Mouse (Mus musculus) brown adipose tissue, adult 24 weeks (tissue): ENCODE results near the gene Ttbk1. TPM values are rescaled to one million over a fixed set of nuclear protein-coding genes. Genes with fewer than 3 reads are reported as not detected.

Source experiments
- H3K27ac ChIP-seq: fragments of 200-500 bp; replicated peaks from 2 replicates; pipeline ENCODE4 v1.5.1; 2012; ENCODE audit warnings: low read depth, mild to moderate bottlenecking, low read length
- H3K4me1 ChIP-seq: fragments of 200-500 bp; 2 replicates; pipeline ENCODE4 v1.6.1; 2012; ENCODE audit warnings: low read length, mixed read lengths; ENCODE audit not compliant: control insufficient read depth, insufficient read depth, insufficient read length
- H3K4me3 ChIP-seq: fragments of 200-500 bp; 2 replicates; pipeline ENCODE4 v1.5.1; 2012; ENCODE audit warnings: low read depth, mild to moderate bottlenecking, low read length, moderate library complexity; ENCODE audit not compliant: insufficient read depth
- polyA plus RNA-seq: library from polyadenylated mRNA; stranded (reverse); fragments of >200 nt; gene quantifications from 2 replicates; pipeline ENCODE4 v1.2.4, GENCODE M21; 2012; ENCODE audit not compliant: missing spikeins, insufficient read depth, insufficient read length

The Ttbk1 gene
- not detected in 2 replicates for polyA plus RNA-seq

DNA sequence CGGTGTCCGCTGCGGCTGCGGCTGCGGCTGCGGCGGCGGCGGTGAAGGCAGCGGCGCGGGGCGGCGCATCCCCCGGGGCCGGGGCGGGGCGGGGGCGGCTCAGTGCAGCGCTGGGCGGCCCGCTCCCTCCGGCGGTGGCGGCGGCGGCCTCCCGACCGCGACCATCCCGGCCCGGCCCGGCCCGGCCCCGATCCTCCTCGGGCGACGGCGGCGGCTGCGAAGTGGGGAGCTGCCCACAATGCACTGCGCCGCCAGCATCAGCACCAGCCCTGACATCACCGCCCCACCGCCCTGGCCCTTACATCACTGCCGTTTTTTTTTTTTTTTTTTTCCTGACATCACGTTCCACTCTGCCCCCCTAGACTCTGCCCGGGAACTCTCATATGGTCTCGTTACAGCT, at the start of gene Ttbk1:
Gene Ttbk1 (minus strand): TSS at position 245 of the 400 bp plus-strand sequence.
- Histone ChIP-seq H3K27ac (no peak within 1 kb of the TSS), H3K4me3 (no peak within 1 kb of the TSS)

GRCm38 (mm10) chr17:46525579-46526307, 38.3 kb upstream of the Ttbk1 start:
- H3K4me1 ChIP-seq, result no peaks in the 10 kb centered on the region
- no peak overlapping the region for H3K4me3 ChIP-seq
- no peak overlapping the region for H3K27ac ChIP-seq

More for the DNA sequence above, at the start of gene Ttbk1:
- H3K4me1 ChIP-seq, result no peaks in the 10 kb centered on the region

- Histone ChIP-seq H3K4me3 (no peak overlapping the region), H3K27ac (no peak overlapping the region), H3K4me1 (no peaks in the 10 kb centered on the region)
Measured at GRCm38 (mm10) chr17:46525065-46525464, 37.6 kb upstream of the Ttbk1 start.

DNA sequence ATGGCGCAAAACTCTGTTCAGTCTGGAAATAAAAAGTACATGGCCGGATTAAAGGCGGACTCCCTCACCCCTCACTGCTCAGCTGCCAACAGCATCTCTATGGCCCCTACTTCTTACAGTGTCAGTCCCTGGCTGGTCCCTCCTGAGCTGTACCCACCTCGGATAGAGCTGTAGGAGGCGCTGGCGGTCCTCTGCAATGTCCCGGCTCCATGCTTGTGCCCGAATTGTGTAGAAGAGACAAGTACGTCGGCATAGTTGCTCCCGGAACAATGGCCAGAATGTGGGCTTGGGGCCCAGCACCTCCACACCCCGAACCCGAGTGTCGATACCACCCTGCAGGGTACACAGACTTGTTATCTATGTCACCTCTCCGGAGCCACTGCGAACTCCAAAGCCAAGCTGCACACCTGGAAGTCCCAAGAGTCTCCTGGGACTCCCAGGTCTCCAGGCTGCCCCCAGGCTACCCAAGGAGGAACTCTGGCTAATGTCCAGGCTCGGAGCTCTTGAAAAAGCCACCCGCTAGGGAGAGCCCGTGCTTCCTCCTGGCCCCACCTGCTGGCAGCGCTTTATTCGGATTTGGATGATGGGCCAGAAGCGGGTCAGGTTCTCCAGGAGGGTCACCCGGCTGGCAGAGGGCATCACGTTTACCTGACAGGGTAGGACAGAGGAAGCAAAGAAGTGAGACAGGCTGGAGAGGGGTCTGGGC, 34.6 kb upstream of the Ttbk1 start:
- Histone ChIP-seq H3K4me1 (no peaks in the 10 kb centered on the region), H3K27ac (no peak overlapping the region), H3K4me3 (no peak overlapping the region)

DNA sequence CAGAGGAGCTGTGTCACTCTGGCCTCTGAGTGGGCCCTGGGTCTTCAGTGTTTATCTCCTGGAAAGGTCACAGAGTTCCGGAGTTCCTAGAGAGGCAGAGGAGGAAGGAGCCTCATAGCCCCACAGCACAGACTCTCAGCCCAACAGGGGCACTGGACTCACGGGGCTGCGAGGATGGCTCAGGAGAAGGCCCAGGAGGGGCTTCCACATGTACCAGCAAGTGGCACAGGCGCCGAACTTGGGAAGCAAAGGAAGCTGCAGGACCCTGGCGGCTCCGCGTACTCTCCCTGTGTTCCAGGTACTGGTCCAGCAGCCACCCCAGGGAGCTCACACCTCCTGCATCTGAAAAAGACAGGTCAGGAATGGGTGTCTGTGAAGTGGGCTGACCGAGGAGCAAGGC, 33.7 kb upstream of the Ttbk1 start:
- no peak overlapping the region for H3K27ac ChIP-seq
- no peak overlapping the region for H3K4me3 ChIP-seq
- H3K4me1 ChIP-seq, result no peaks in the 10 kb centered on the region

DNA sequence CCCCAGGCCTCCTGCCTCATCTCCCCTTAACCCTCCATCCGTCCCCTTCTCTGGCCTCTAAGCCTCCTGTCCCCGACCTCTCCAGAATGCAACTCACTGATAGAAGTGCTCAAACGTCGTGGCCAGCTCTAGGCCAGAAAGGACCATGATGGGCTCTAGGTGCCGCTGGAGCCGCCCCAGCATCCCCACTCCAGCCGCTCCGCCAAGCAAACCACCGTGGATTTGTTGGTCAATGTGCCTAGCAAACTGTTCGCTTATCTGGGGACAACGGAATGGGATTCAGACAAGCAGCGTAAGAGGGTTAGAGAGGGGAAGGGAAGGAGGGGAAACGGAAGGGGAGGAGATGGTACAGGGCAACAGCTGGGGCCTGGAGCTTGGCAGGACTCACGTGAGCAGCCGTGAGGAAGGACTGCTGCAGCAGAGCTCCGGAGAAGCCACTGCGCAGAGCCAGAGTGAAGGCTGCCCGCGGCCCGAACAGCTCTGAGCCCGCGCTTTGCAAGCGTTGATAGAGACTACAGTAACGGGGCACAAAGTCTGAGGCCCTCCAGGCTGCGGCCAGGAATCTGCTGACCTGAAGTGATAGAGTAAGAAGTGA, 33.0 kb upstream of the Ttbk1 start:
- H3K27ac ChIP-seq, result no peak overlapping the region
- peak overlapping the region; percentile 31; the same call in 1 of the 2 replicates for H3K4me3 ChIP-seq
- H3K4me1 ChIP-seq, result no peaks in the 10 kb centered on the region

DNA sequence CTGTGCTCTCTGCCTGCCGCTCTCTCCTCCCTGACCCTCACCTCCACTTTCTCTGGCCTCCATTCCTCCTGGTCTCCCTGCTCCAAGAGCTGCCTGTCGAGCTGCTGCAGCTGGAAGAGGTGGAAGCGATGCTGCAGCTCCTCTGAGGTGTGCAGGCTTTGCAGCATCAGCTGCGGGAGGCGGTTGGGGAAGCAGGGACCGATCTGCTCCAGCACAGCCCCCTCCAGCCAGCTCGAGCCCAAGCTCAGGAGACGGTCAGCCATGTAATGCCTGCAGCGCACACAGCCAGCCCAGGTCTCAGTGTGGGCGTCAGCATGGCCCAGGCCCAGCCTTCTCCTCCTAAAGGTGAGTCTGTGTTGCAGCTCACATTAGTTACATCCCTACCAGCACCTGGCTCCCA, 32.5 kb upstream of the Ttbk1 start:
- Histone ChIP-seq H3K4me1 (no peaks in the 10 kb centered on the region), H3K27ac (no peak overlapping the region), H3K4me3 (no peak overlapping the region)

GRCm38 (mm10) chr17:46513329-46513728, 25.9 kb upstream of the Ttbk1 start:
- H3K4me3 ChIP-seq, result no peak overlapping the region
- H3K4me1 ChIP-seq, result no peaks in the 10 kb centered on the region
- H3K27ac ChIP-seq, result no peak overlapping the region

- no peak overlapping the region for H3K27ac ChIP-seq
- H3K4me1 ChIP-seq, result no peaks in the 10 kb centered on the region
- no peak overlapping the region for H3K4me3 ChIP-seq
Measured at GRCm38 (mm10) chr17:46511059-46511710, 23.7 kb upstream of the Ttbk1 start.

- Histone ChIP-seq H3K27ac (no peak overlapping the region), H3K4me1 (no peaks in the 10 kb centered on the region), H3K4me3 (no peak overlapping the region)
Measured at GRCm38 (mm10) chr17:46505617-46506016, 18.1 kb upstream of the Ttbk1 start.

DNA sequence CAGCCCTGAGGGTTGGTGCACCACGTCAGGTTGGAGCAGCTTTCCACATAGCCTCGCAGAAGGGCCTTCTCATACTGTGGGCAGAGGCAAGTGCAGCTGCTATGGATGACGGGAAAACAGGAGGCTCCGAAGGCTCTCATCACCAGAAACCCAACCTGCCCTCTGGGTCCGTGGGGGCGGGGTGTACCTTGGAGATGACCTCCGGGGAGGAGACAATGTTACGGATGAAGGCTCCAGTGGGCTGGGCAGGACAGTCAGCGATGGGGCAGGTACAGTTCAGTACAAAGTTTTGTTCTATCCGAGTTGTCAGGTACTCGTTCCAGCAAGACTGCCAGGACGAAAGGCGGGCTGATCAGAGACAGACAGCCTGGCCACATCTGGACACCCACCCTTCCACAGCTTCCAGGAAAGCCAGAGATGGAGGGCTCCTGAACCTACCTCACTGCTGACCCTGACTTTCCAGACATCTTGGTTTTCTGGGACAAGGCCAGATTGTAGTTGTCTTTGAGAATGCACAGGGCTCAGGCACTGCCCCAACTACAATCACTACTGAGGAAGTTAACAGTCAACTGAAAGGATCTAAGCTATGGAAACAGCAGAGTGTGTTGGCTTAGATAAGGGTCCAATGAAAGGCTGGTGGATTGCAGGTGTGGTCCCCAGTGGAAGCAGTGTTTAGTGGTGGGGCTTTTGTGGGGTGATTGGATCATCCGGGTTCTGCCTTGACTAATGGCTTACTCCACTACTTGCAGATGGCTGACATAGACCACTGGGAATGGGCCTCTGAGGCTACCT, 16.6 kb upstream of the Ttbk1 start:
- Histone ChIP-seq H3K27ac (no peak overlapping the region), H3K4me1 (no peaks in the 10 kb centered on the region), H3K4me3 (no peak overlapping the region)

GRCm38 (mm10) chr17:46502775-46503174, 15.3 kb upstream of the Ttbk1 start:
- Histone ChIP-seq H3K4me1 (no peaks in the 10 kb centered on the region), H3K4me3 (no peak overlapping the region), H3K27ac (no peak overlapping the region)

DNA sequence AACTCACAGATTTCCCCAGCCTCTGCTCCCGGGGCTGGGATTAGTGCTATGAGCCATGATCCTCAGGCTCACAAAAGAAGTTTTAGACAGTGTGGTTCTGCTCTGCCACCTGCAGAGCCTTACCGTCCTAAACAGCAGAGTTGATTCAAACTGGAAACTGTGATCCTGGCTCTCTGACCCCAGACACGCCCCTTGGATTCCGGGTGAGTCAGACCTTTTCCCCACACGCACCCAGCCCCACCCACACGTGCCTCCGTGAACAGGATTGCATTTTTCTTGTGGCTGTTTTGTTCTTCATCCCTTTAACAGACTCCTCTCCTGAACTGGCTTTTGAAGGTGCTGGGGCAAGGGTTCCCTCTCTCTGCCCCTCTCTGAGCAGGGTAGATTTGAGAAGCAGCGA, 10.5 kb upstream of the Ttbk1 start:
- no peak overlapping the region for H3K27ac ChIP-seq

GRCm38 (mm10) chr17:46496623-46497434, 9.4 kb upstream of the Ttbk1 start, which contains the start of gene Dnph1:
Gene Dnph1, plus strand, starts transcription at chr17:46496711.
- Histone ChIP-seq H3K4me3 (peak within 1 kb of the TSS; percentile 46), H3K4me1 (peaks cover 4% of the 10 kb centered on the region), H3K27ac (no peak within 1 kb of the TSS)

More for the DNA sequence above, 10.5 kb upstream of the Ttbk1 start:
- Histone ChIP-seq H3K4me3 (no peak overlapping the region), H3K4me1 (peaks cover 4% of the 10 kb centered on the region)
